Mouse (Mus musculus): ENCODE data around the gene 2810459M11Rik.
"Not testable (repeated sequence)": the region's sequence is repeated elsewhere in the genome, so short reads cannot be mapped to it uniquely, and the experiment has no call there.

2810459M11Rik gene

DNA sequence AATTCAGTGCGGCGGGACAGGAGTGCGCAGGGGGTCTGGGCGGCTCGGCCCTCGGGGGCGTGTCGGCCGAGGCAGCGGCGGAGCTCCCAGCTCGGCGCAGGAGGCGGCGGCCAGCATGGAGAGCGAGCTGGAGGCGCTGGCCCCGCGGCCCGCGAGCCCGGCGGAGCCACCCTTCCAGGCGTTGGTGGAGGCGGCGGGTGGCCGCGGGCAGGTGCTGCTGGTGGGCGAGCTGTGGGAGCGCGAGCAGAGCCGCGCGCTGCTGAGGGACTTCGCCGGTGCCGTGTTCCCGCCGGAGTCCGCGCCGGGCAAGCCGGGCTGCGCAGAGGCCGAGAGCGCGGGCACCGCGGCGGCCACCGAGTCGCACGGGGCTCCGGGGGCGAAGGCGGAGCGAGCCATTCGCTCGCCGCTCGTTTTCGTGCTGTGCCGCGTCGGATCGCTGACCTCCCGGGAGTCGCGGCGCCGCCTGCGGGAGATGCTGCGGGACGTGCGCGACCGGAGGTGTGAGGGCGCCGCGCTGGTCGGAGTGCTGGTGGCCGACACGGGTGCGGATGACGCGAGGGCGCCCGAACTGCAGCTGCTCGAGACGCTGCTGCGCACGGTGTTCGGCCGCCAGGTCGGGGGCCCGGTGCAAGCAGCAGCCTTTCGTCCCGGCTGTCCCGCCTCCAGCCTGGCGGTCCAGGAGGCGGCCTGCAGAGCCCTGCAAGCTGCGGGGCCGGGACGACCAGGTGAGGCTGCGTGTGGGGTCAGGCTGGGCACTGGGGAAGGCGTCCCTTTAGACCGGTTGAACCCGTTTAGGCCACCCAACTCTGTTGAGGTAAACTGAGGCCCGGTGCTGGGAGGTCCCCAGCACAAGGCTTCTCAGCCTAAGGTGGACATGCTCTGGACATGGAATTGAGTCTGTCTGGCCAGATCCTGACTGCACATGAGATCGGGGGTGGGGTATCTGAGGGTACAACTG lies at the start of gene 2810459M11Rik:
TSS of gene 2810459M11Rik (plus strand) at position 16 of the 958 bp plus-strand sequence.
- no peak for DNase-seq (ENCODE audit: low read depth, low spot score)

DNA sequence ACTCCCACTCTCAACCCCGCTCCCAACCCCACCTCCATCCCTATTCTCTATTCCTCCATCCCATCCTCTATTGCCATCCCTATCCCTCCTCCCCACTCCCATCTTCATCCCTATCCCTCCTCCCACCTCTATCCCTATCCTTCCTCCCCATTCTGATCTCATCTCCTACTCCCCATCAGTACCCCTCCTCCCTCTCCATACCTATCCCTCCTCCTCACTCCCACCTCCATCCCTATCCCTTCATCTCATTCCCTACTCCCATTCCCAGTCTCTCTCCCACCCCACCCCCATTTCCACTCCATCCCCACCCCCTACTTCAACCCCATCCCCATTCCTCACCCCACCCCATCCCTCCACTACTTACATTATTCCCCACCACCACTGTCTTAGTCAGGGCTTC lies 48.4 kb upstream of the 2810459M11Rik start:
- no peak for DNase-seq (ENCODE audit: low read depth, low spot score)

DNA sequence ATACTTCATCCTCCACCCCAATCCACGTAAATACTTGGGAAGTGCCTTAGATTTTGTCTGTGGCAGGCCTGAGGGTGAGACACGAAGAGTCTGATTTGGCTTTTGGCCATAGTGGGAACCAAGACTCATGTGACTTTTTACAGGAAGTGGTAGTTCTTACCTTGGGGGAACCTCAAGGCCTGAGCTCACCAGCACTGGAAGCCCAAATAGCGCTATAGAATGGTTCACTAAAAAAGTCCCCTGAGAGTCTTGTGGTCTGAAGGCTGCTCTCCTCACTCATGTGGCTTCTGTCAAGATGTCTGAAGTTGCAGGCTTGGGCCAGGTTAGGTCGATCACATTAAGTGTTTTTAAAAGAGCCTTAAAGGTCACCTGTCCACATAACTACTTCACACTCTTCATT lies 47.7 kb upstream of the 2810459M11Rik start:
- DNase-seq (ENCODE audit: low read depth, low spot score), result no peak

DNA sequence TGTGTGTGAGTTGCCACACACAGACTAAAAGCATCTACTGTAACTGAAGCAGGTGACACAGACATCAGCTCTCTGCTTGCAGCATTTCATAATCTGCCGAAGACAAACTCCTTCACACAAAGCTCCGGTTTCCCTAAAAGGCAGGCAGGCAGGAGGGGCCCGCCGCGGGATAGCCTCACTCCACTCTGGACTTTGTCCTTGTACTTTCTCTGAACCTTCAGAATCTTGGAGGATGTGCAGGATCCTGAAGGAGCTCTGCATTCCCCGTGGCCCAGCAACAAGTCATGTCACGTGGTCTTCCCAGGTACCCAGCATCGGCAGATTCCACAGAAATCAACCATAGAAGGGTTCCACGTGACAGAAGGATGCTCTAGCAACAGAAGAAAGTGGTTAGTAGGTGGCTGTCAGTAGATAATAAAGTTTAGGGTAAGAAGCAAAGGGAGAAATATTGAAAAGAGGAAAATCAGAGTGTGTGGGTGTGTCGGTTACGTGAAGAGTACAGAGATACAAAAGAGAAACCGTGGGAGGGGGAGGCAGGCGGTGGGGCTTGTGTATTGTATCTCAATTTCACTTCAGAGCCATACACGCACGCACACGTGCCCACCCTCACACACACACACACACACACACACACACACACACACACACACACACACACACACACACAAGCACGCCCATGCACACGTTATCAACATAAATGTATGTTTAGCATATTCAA lies 45.7 kb upstream of the 2810459M11Rik start:
- no peak for DNase-seq (ENCODE audit: low read depth, low spot score)

DNA sequence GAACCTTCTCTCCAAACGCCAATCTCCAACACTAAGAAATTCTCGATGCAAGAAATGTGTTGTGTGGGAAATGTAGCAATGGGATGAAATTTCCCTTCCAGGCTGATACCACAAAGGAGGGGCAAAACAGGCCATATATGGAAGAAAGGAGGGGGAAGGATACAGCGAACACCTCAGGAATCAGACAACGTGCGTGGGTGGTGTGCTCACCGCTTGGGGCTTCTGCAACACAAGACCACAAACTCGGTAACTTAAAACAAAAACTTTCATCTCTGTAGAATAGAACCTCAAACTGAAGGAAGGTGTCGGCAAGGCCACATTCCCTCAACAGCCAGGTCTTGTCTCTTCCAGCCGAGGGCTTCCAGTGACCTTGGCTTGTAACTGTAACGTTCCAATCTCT lies 40.1 kb upstream of the 2810459M11Rik start:
- no peak for DNase-seq (ENCODE audit: low read depth, low spot score)

DNA sequence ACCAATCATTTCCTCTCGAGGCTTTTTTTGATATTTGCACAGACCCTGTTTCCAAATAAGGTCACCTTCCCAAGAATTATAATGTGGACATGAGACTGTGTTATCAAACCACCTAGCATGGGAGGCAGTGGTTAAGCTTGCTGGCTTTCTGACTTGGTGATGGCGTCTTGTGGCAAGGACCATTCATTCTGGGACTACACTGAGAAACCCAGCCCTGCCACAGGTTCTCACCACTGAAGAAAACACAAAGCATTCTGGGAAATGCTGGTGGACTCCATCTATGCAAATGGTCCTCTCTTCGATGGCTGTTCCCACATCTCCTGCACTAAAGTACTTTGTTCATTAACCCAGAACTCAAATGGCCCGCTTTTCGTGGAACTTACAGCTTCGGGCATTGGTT lies 39.6 kb upstream of the 2810459M11Rik start:
- DNase-seq (ENCODE audit: low read depth, low spot score), result no peak

DNA sequence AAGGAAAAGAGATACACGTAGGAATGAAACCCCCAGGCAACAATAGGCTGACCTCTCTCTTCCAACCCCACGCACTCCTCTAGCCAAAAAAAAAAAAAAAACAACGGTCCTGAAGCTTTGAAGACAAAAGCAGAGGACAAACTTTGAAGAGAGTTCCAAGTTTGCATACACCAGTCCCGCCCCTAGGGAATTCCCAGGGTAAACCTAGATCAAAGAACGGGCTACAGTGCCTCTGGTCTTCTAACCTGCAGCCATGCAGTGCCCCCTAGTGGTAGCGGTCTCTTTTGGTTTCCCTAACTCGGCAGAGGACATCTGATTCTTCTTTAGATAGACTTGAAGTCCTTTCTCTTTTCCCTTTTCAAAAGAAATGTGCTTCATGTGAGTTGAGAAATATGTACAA lies 37.9 kb upstream of the 2810459M11Rik start:
- peak; percentile 96 for DNase-seq (ENCODE audit: low read depth, low spot score)

DNA sequence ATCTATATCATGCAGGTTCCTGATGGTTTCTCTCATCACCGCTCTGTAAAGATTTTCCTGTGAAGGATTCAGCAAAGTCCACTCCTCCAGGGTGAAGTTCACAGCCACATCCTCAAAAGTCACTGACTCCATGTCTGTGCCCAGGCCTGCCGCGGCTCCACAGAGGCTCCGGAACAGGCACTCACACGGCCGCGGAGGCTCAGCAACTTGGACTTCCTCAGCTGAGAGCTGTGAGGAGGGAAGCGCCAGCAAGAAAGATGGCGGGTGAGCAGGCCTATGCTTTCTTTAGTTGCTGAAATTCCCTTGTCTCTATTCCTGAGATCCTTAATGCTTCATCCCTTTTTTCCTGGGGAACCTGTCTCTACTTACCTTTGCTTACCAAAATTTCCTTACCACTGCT lies 29.9 kb upstream of the 2810459M11Rik start:
- not testable (repeated sequence) for DNase-seq (ENCODE audit: low read depth, low spot score)

DNA sequence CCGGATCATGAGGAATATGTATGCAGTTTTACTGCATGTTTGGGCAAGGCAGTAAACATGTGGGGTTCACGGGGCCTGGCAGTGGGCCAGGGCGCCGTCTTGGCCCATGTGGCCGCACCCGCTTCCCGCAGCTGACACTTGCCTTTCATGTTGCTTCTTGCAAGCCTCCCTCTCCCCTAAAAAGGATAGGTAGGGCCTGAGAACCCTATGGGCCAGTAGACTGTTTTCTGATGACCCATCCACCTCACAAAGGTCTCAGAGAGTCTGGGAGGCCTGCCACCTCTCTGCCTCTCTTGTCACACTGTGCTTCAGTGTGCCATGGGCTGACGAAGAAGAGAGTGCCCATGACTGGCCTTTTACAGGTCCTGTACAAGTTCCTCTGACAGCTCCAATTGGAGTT lies 29.1 kb upstream of the 2810459M11Rik start, which contains the start of gene Spata3:
TSS of gene Spata3 (plus strand) at position 301 of the 400 bp plus-strand sequence.
- DNase-seq (ENCODE audit: low read depth, low spot score), result no peak

DNA sequence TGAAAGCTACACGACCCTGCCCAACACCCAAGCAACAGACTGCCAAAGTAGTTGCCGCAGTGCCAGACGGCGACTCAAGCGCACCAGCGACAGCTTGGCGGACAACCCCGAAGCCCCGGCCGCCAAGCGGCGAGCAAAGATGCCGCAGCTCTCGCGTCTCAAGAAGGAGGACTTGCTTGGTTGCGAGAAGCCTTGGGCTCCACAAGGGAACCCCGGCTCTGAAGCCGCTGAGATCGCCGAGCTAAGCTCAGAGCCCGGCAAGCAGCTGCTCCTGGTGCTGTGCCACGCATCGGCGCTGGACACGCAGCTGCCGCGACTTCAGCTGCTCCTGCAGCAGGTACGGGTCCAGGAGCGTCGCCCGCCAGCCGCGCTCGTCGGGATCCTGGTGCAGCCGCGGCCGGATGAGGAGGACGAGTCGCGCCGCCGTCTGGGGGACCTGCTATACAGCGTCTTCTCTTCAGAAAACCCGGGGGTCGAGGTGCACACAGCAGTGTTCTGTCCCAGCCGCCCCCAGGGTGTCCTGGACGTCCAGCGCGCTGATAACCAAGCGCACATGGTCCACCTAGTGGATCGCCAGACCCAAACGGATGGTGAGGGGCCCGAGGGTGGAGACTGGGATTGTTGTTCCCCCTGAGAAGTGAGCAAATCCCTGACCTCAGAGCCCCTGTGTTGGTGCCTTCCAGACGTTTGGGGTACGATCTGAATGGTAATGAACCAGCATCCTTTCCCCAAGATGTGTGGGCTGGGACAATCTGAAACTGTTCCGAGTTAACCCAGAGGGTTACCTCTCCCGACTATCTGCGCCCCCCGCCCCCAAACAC lies 27.2 kb upstream of the 2810459M11Rik start:
- peak; percentile 79 for DNase-seq (ENCODE audit: low read depth, low spot score)

DNA sequence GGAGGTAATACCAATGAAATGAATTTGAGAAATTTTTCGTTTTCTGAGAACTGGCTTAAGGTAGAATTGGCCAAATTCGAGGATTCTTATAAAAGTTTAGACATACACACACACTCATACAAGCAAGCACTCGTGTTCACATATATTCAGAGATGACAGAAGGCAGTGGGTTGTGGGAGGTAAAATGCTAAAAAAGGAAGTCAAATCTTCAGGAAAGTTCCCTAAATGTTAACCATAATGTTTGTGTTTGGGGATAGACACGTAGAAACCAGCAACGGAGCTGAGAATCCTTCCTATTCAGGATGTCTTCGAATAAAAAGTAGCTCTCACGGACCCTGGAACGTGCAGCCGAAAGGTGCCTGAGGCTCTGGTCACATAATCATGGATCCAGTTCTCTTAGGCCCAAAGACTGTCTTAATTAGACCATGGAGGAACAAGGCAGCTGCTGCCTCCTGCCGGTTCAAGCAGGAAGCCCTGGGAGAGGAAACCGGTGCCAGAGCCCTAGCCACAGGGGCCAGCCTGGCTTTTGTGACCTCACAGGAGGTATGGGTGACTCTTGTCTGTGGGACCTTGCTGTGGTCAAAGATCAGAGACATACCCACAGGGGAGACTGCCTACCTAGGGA lies 24.2 kb upstream of the 2810459M11Rik start:
- peak; percentile 74 for DNase-seq (ENCODE audit: low read depth, low spot score)

DNA sequence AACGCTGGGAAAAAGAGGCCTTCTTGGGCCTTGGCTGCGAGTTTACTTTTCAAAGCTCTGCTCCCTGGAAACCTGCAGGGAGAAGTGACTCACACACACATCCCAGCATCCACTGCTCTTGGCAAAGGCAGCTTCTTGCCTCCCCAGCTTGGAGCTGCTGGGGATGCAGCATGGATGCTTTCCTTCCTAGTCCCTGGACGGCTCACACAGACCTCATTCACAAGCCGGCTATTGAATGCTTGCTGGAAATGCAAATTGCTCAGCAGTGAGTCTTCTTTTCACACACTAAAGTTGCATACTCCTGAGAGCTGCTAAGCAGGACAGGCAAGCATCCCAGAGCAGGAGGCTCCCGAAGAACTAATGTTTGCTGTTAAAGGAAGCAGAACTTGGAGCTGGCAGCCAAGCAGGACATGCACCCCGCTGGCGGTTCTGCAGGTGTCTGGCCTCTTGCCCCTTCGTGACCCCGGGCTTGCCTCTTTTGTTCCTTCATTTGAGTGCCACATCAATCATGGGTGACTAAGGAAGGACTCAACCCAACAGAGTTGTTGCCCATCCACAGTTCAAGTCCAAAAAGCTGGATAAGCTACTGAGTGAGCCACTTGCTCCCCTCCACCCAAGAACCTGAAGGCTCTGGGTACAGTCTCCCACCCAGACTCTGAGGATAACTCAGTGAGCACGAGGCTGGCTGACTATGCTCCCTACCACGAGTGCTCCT lies 13.2 kb upstream of the 2810459M11Rik start:
- peak; percentile 50 for DNase-seq (ENCODE audit: low read depth, low spot score)

DNA sequence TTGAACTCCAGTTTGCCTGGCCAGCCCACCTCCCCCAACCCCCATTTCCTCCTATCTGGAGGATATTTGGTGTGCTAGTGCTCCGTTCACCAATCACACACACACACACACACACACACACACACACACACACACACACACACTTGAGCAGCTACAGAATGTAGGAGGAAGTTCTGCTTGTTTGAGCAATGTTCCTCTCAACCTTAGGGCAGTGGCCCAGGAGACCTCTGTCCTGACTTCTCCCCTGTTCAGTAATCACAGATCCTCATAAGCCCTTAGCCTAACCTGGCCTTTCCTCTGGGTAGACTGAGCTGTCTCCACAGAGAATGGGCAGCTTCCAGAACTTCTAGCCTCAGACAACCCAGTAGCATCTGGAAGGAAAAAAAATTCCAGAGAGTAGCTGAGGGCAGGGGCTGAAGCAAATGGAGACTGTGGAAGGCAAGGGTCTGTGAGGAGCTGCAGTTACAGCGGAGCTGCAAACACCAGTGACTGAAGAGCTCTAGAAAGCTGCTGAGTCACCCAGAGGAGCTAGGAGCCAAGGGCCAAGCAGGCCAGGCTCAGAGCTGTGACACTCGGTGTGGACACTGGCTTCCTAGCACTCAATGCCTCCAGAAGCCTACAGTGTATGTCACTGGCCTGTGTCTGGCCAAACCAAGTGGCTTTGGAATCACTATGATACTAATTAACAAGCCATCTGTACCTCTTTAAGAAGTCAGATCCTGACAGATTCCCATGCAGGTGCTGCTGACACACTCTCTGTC lies 7.3 kb upstream of the 2810459M11Rik start:
- DNase-seq (ENCODE audit: low read depth, low spot score), result no peak

DNA sequence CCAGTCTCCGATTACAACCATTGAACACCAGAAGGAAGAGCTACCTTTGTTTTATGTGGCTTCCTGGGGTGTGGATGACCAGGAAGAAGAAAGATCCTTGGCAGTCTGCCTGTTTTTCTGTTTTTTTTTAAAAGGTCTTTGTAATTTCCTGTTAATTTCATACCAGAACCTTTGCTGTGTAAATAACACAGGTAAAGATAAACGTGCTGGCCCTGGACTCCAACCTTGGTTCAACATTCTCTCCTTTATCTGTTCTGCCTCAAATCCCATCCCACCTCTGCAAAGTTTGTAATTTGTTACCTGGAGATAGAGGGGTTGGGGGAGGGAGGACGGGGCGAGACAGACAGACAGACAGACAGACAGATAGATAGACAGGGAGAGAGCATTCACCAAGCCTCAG lies 5.5 kb upstream of the 2810459M11Rik start:
- no peak for DNase-seq (ENCODE audit: low read depth, low spot score)

DNA sequence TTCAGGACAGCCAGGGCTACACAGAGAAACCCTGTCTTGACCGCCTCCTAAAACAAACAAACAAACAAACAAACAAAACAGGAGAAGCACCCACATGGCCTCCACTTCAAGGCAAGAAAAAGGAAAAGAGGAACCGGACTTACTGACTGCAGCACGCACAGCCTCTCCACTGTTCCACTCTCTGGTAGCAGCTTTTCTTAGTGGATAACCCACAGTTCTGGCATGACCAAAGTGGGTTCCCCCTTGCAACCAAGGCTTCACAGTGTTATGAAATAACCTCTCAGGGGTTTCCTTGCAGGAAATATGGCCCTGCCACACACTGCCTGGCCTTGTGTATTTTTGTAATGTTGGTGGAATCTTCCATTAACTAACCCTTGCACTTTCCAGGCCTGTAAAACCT lies 4.8 kb upstream of the 2810459M11Rik start:
- DNase-seq (ENCODE audit: low read depth, low spot score), result no peak

DNA sequence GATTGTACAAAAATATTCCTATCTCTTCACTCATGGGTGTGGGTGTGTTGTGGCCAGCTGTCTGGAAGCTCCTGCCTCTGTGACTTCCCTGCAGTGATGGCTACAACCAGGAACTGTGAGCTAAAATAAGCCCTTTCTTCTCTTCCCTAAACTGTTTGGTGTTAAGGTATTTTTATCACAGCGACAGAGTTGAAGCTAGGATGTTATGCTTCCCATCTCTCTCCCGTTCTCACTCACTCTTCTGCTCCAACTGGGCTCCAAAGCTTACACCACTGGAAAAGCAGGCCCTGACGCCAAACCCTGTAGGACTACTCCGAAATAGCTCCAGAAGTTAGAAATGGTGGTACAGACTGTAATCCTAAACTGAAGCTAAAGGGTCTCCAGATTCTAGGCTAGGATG lies 607 bp upstream of the 2810459M11Rik start:
- DNase-seq (ENCODE audit: low read depth, low spot score), result no peak

DNA sequence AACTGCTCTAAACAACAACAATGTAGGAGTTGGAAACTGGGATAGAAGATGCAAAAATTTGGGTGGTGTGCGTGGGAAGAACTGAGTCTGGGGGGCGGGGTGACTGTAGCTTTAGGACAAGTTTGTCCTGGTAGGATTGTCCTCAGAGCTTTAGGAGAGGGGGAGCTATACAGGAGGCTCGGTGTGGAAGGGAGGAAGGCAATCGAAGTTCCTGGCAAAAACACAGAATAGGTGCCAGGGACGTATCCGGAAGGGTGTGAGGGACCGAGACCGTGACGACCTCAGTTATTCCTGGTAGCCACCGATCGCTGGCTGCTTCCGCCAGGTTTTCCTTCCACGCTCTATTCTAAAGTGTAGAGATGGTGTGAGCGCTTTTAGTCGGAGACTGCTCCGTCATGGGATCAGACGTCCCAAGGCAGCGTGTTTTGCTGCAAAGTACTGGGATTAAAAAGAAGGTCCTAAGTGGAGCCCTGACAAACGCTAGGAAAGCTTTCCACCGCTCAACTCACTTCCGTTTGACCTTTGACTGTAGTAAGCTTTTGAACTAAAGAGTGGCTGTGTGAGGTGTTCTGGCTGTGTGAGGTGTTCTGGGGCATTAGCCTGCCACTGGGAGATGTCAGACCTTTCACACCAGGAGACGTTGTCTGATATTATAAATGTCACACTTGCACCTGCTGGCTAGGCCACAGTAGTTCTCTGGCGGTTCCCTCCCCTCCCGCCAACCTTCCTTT lies 1.3 kb downstream of the 2810459M11Rik start:
- no peak for DNase-seq (ENCODE audit: low read depth, low spot score)

DNA sequence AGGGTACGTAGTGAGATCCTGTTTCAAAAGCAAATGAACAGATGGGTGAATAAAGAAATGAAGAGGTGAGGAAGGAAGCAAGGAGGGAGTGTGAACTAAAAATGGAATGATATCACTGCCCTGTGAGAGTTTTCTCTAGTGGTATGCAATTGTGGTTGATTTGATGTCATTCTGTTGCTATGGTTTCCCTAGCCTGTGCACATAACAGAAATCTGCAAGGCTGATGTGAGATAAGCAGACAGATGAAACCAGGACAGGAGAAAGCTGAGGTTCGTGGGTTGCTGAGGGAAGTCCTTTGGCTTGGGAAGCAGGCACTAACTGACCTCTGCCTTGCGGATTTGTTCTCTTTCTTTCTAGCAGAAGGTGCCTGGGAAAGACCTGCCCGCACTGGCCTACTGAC lies 2.6 kb downstream of the 2810459M11Rik start:
- DNase-seq (ENCODE audit: low read depth, low spot score), result no peak

DNA sequence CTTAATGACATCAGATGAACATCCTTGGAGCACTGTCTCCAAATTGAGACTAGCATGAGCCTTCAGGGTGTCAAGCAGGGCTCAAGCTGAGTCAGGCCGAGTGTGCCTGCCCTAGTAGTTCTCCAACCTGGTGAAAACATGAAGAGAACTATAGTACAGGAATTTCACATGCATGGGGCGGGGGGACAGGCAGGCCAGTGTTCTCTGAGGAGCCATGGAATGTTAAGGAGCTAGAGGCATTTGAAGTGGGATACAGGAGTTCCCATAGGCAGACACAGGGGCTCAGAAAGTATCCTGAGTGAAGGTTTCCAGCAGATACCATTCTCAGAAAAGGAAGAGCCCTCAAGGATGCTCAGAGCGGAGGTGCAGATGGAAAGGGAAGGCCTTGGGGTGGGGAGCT lies 3.1 kb downstream of the 2810459M11Rik start:
- DNase-seq (ENCODE audit: low read depth, low spot score), result no peak
